Mouse (Mus musculus) heart, embryonic 13.5 days (tissue): ENCODE measurements around the gene Zbtb38. TPM values are rescaled to one million over a fixed set of nuclear protein-coding genes. Genes with fewer than 3 reads are reported as not detected.

ENCODE experiments used
- ATAC-seq: fragments of 200-750 bp; cut with Nextera tagmentation; 2 replicates; pipeline ENCODE4 v1.8.0; 2017; ENCODE audit warnings: moderate TSS enrichment; ENCODE audit not compliant: insufficient number of reproducible peaks, low FRiP score, low TSS enrichment; ENCODE audit errors: extremely low read depth
- H3K27ac ChIP-seq: fragments of 300-500 bp; sonication (generic); replicated peaks from 2 replicates; pipeline ENCODE4 v1.5.1; 2015; ENCODE audit warnings: moderate library complexity, mild to moderate bottlenecking, inconsistent platforms
- H3K27me3 ChIP-seq: fragments of 300-500 bp; sonication (generic); replicated peaks from 2 replicates; pipeline ENCODE4 v1.6.1; 2015; ENCODE audit warnings: mild to moderate bottlenecking, inconsistent platforms
- H3K36me3 ChIP-seq: fragments of 300-500 bp; sonication (generic); 2 replicates; pipeline ENCODE4 v1.6.1; 2015; ENCODE audit warnings: mild to moderate bottlenecking, inconsistent platforms
- H3K4me1 ChIP-seq: fragments of 300-500 bp; sonication (generic); 2 replicates; pipeline ENCODE4 v1.6.1; 2015; ENCODE audit warnings: inconsistent platforms
- H3K4me2 ChIP-seq: fragments of 300-500 bp; sonication (generic); 2 replicates; pipeline ENCODE4 v1.6.1; 2015; ENCODE audit warnings: inconsistent platforms, mild to moderate bottlenecking, moderate library complexity
- H3K4me3 ChIP-seq: fragments of 300-500 bp; sonication (generic); 2 replicates; pipeline ENCODE4 v1.5.1; 2015; ENCODE audit warnings: moderate library complexity, mild to moderate bottlenecking, inconsistent platforms
- H3K9ac ChIP-seq: fragments of 300-500 bp; sonication (generic); 2 replicates; pipeline ENCODE4 v1.6.1; 2015; ENCODE audit warnings: inconsistent platforms, mild to moderate bottlenecking, moderate library complexity
- H3K9me3 ChIP-seq: fragments of 300-500 bp; sonication (generic); 2 replicates; pipeline ENCODE4 v1.6.1; 2016; ENCODE audit warnings: inconsistent platforms
- WGBS: fragments of 180-500 bp; shearing (Covaris S2); methylation state at CpG from one replicate; pipeline ENCODE4 v1.1.7; 2015; ENCODE audit warnings: mixed read lengths; 5-methylcytosine and 5-hydroxymethylcytosine counted together
- polyA plus RNA-seq: library from polyadenylated mRNA; unstranded; fragments of >200 nt; fragmentation: Nextera tagmentation; extraction: Ambion mirVana; gene quantifications from 2 replicates; pipeline ENCODE4 v1.2.1, GENCODE M21; 2015

The Zbtb38 gene
- polyA plus RNA-seq = 27.1 and 31.3 TPM in 2 replicates

DNA sequence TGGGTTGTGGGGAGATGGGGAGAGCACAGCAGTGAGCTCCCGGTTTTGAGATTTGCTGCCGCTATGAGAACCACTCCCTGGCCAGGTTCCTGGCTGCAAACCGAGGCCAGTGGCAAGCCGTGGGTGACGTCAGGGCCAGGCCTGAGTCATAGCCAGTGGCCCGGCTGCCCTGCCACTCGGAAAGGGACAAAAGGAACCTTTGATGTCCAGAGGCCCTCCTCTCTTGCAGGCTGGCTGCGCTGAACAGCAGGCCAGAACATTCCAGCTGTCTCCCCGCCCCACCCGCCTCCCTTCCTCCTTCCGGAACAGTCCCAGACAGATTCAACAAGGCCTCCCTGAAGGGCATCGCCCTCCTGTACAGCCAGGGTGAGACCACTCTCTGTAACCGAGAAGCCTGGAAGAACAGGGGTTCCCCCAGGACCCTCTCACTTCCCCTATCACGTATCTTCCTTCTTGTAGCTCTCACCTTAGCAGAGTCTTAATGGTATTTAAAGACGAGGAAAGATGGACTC lies at the start of gene Zbtb38:
Gene Zbtb38, minus strand, starts transcription at position 229 of the 512 bp plus-strand sequence.
- H3K9ac ChIP-seq = peak within 1 kb of the TSS; percentile 63
- WGBS = 27% methylated on average over 15 of the region's 15 CpGs
- peak within 1 kb of the TSS; percentile 57 for H3K4me2 ChIP-seq
- peak within 1 kb of the TSS; percentile 89 for H3K27ac ChIP-seq
- H3K4me1 ChIP-seq = peaks cover 33% of the 10 kb centered on the region
- ATAC-seq = peak; percentile 61
- peaks cover 7% of the 10 kb centered on the region; the same call in 1 of the 2 replicates for H3K9me3 ChIP-seq
- peak within 1 kb of the TSS; percentile 33 for H3K4me3 ChIP-seq
- peaks cover 31% of the 10 kb centered on the region for H3K36me3 ChIP-seq
- H3K27me3 ChIP-seq = no peaks in the 10 kb centered on the region

- Histone ChIP-seq H3K4me1 (peaks cover 4% of the 10 kb centered on the region), H3K9me3 (no peaks in the 10 kb centered on the region), H3K4me2 (no peak overlapping the region), H3K9ac (no peak overlapping the region), H3K36me3 (no peaks in the 10 kb centered on the region), H3K4me3 (no peak overlapping the region), H3K27me3 (no peaks in the 10 kb centered on the region), H3K27ac (no peak overlapping the region)
- 20% methylated on average over 5 of the region's 5 CpGs for WGBS
- no peak for ATAC-seq
Observed at GRCm38 (mm10) chr9:96800131-96800825, 47.6 kb upstream of the Zbtb38 start.

- Histone ChIP-seq H3K4me2 (no peak overlapping the region), H3K9ac (no peak overlapping the region), H3K4me1 (peaks cover 7% of the 10 kb centered on the region), H3K27ac (no peak overlapping the region), H3K36me3 (no peaks in the 10 kb centered on the region), H3K4me3 (no peak overlapping the region), H3K9me3 (no peaks in the 10 kb centered on the region), H3K27me3 (no peaks in the 10 kb centered on the region)
- no peak for ATAC-seq
- 82% methylated on average over 3 of the region's 3 CpGs for WGBS
Observed at GRCm38 (mm10) chr9:96797311-96797710, 44.7 kb upstream of the Zbtb38 start.

DNA sequence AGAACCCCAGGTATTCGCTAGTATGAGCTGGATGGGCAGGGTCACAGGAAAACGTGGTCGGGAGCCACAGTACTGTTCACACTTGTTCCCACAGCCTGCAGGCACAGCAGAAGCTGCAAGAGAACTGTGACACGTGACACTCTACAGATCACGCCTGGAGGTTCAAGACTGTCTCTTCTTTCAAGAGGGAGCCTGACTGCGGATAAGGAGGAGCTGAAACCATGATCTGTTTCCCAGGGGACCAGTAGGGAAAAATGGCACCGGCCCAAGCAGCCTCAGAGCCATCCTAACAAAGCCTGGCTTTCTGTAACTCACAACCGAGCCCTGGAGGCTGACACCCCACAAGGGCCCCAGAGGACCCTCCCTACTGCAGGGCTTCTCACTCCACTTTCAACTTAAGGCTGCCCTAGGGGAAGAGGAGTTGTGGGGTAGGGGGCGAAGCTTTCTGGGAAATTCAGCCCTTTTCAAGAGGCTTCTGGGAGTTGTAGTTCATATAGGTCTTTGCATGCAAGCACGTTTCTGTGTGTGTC lies 42.8 kb upstream of the Zbtb38 start:
- no peaks in the 10 kb centered on the region for H3K36me3 ChIP-seq
- H3K4me2 ChIP-seq = peak overlapping the region; percentile 68
- peak overlapping the region; percentile 51 for H3K27ac ChIP-seq
- H3K9me3 ChIP-seq = no peaks in the 10 kb centered on the region
- H3K27me3 ChIP-seq = no peaks in the 10 kb centered on the region
- peaks cover 7% of the 10 kb centered on the region for H3K4me1 ChIP-seq
- H3K9ac ChIP-seq = peak overlapping the region; percentile 71
- peak; percentile 59; the same call in 1 of the 2 replicates for ATAC-seq
- peak overlapping the region; percentile 46 for H3K4me3 ChIP-seq
- WGBS = 6% methylated on average over 10 of the region's 10 CpGs

DNA sequence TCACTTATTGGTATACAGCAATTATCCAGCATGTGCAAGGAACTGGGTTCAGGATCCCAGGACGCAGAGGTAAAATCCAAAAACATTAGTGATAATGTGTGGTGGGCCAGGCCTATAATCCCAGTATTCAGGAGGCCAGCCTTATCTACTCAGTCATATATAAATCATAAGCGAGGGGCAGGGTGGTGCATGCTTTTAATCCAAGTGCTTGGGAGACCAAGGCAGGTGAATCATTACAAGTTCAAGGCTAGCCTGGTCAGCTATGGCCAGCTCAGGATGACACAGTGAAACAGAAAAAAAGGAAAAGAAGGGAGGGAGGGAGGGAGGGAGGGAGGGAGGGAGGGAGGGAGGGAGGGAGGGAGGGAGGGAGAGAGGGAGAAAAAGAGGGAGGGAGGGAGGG lies 42.0 kb upstream of the Zbtb38 start:
- Histone ChIP-seq H3K27me3 (no peaks in the 10 kb centered on the region), H3K4me3 (no peak overlapping the region), H3K9me3 (no peaks in the 10 kb centered on the region), H3K4me1 (peaks cover 7% of the 10 kb centered on the region), H3K4me2 (no peak overlapping the region), H3K9ac (no peak overlapping the region), H3K27ac (no peak overlapping the region), H3K36me3 (no peaks in the 10 kb centered on the region)
- 90% methylated on average over 2 of the region's 2 CpGs for WGBS
- ATAC-seq = no peak

DNA sequence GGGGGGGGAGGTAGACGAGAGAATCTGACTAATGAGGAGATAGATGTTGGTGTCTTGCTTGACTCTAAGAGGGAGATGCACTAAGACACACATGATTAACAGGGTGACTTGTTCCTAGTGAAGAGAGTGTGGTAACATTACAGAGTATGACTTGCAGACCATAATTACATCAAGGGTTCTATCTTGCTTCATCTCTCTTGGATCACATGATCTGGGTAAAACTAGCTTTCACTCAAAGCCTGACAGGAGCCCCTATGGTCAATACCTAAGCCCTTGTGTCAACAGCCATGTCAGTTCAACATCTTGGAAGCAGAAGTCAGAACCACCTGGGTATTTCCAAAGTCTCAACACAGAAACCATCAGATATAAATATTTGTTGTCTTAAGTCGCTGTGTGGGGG lies 39.9 kb upstream of the Zbtb38 start:
- WGBS = 60% methylated on average over 2 of the region's 2 CpGs
- Histone ChIP-seq H3K36me3 (no peaks in the 10 kb centered on the region), H3K9me3 (no peaks in the 10 kb centered on the region)

DNA sequence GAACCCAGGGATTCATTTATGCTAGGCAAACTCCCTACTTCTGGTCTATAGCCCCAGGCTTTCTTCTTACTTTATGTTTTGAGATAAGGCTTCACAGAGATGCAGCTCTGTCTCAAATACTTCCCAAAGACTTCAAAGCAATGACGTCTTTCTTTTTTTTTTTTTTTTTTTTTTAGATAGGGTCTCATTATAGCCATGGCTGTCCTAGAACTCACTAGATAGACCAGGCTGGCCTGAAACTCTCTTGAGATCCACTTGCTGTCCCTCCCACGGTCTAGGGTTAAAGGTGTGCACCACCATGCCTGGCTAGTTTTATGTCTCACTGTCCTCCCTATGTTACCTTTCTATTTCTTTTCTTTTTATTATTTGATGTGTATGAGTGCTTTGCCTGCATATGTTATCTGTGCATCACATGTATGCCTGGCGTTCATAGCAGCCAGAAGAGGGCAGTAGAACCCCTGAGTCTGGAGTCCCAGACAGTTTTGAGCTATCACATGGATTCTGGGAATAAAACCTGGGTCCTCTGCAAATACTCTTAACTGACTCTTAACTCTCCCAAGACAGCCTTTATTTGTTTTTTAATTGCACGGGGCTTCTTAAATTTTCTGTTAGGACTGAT lies 37.9 kb upstream of the Zbtb38 start:
- H3K27ac ChIP-seq = no peak overlapping the region

More for the DNA sequence above, 39.9 kb upstream of the Zbtb38 start:
- no peak overlapping the region for H3K27ac ChIP-seq
- H3K4me2 ChIP-seq = no peak overlapping the region
- H3K4me1 ChIP-seq = peaks cover 7% of the 10 kb centered on the region
- no peak for ATAC-seq
- H3K27me3 ChIP-seq = no peaks in the 10 kb centered on the region
- H3K9ac ChIP-seq = no peak overlapping the region
- no peak overlapping the region for H3K4me3 ChIP-seq

GRCm38 (mm10) chr9:96789906-96790305 lies 37.3 kb upstream of the Zbtb38 start:
- Histone ChIP-seq H3K36me3 (no peaks in the 10 kb centered on the region), H3K4me3 (no peak overlapping the region), H3K9me3 (no peaks in the 10 kb centered on the region), H3K4me2 (no peak overlapping the region), H3K4me1 (peaks cover 9% of the 10 kb centered on the region; the same call in 1 of the 2 replicates), H3K27ac (no peak overlapping the region), H3K27me3 (no peaks in the 10 kb centered on the region), H3K9ac (no peak overlapping the region)
- ATAC-seq = no peak
- WGBS = 68% methylated on average over 3 of the region's 3 CpGs

More for the DNA sequence above, 37.9 kb upstream of the Zbtb38 start:
- H3K9me3 ChIP-seq = no peaks in the 10 kb centered on the region
- 37% methylated on average over 4 of the region's 4 CpGs for WGBS
- H3K27me3 ChIP-seq = no peaks in the 10 kb centered on the region
- no peak overlapping the region for H3K4me2 ChIP-seq
- H3K4me3 ChIP-seq = no peak overlapping the region
- peaks cover 10% of the 10 kb centered on the region for H3K4me1 ChIP-seq
- ATAC-seq = no peak
- no peak overlapping the region for H3K9ac ChIP-seq
- H3K36me3 ChIP-seq = no peaks in the 10 kb centered on the region

- WGBS = 81% methylated on average over 10 of the region's 10 CpGs
- no peaks in the 10 kb centered on the region for H3K36me3 ChIP-seq
- H3K4me2 ChIP-seq = no peak overlapping the region
- no peak overlapping the region for H3K4me3 ChIP-seq
- H3K4me1 ChIP-seq = peaks cover 25% of the 10 kb centered on the region
- ATAC-seq = no peak
- no peaks in the 10 kb centered on the region for H3K9me3 ChIP-seq
- no peaks in the 10 kb centered on the region for H3K27me3 ChIP-seq
- no peak overlapping the region for H3K9ac ChIP-seq
- no peak overlapping the region for H3K27ac ChIP-seq
Observed at GRCm38 (mm10) chr9:96787797-96788196, 35.2 kb upstream of the Zbtb38 start.

GRCm38 (mm10) chr9:96785871-96786342 lies 33.3 kb upstream of the Zbtb38 start:
- ATAC-seq = no peak

DNA sequence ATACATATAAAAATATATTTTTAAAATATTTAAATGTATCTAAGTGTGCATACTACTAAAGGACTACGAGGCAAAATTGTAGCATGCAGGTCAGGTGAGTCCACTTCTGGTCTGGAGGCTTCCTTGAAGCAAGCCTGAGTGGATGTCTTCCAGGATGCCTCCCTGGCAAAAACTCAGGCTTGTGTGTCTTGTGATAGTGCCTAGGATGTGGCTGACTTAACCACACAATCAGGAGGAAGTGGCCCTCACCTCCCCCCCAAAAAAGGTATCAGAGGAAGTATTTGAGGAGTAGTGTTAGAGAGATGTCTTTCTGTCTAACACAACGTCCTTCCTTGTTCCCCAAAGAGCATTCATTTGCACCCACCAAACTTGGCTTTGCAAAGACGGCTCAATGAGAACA lies 32.6 kb upstream of the Zbtb38 start:
- no peak overlapping the region for H3K27ac ChIP-seq
- no peaks in the 10 kb centered on the region for H3K27me3 ChIP-seq
- H3K36me3 ChIP-seq = no peaks in the 10 kb centered on the region
- no peak overlapping the region for H3K9ac ChIP-seq
- no peak overlapping the region for H3K4me3 ChIP-seq
- peaks cover 29% of the 10 kb centered on the region for H3K4me1 ChIP-seq
- no peak for ATAC-seq
- H3K9me3 ChIP-seq = no peaks in the 10 kb centered on the region
- H3K4me2 ChIP-seq = no peak overlapping the region
- 65% methylated on average over 3 of the region's 3 CpGs for WGBS

More at GRCm38 (mm10) chr9:96785871-96786342, 33.3 kb upstream of the Zbtb38 start:
- WGBS = 44% methylated on average over 9 of the region's 9 CpGs
- no peaks in the 10 kb centered on the region for H3K36me3 ChIP-seq
- peaks cover 29% of the 10 kb centered on the region for H3K4me1 ChIP-seq
- no peak overlapping the region for H3K27ac ChIP-seq
- no peak overlapping the region for H3K4me3 ChIP-seq
- no peaks in the 10 kb centered on the region for H3K27me3 ChIP-seq
- no peaks in the 10 kb centered on the region for H3K9me3 ChIP-seq
- H3K4me2 ChIP-seq = no peak overlapping the region
- no peak overlapping the region for H3K9ac ChIP-seq
